Mouse (Mus musculus) erythroblast, embryonic 14.5 days (primary cell): ENCODE data around the gene Polr2l.

Source experiments
- GATA1 ChIP-seq: IDR thresholded peaks from 2 replicates; pipeline ENCODE4 v1.6.1; 2012; ENCODE audit warnings: low read length, inconsistent platforms, mixed read lengths
- TAL1 ChIP-seq: IDR thresholded peaks from 3 replicates; pipeline ENCODE4 v1.6.1; 2012; ENCODE audit warnings: low read length, inconsistent platforms, mixed read lengths

GRCm38 (mm10) chr7:141462333-141462821 lies 12.6 kb downstream of the Polr2l start:
- no peak for TF ChIP-seq GATA1
- TF ChIP-seq TAL1: no peak
